Mouse (Mus musculus) cortical plate, adult 2 months (tissue): ENCODE measurements around the gene Ppp2r5c.

Experiments used
- CTCF ChIP-seq: fragments of 200-500 bp; IDR thresholded peaks from 2 replicates; pipeline ENCODE4 v1.5.1; 2011; ENCODE audit warnings: mild to moderate bottlenecking, control low read depth, low read length; ENCODE audit not compliant: insufficient read depth; ENCODE audit errors: extremely low read depth
- POLR2A ChIP-seq: fragments of 200-500 bp; IDR thresholded peaks from 2 replicates; pipeline ENCODE4 v1.6.1; 2011; ENCODE audit warnings: mild to moderate bottlenecking, low read length, control low read depth; ENCODE audit not compliant: insufficient read depth; ENCODE audit errors: extremely low read depth

GRCm38 (mm10) chr12:110533151-110533550 is 86.2 kb downstream of the Ppp2r5c start:
- TF ChIP-seq POLR2A (no peak), CTCF (no peak)
